Mouse (Mus musculus): ENCODE results near the gene Spon1.

DNA sequence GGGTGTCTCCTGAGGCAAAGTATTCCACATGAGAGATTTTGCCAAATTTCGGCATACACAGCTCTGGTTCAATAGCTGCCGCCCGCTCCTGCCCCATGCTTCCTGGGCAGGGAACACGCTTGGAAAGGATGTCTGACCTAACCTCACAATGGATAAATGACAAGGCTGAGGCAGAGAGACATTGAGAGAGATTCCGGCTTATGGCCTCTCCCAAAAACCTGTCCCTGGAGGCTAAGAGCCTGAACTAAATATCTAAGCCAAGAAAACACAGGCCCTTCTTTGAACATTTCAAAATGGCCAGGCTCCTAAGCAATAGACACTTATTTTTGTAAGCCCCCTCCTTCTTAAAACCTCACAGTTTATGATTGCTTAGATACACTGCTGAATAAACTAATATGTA is 665 bp upstream of the Spon1 start:
- TF ChIP-seq CTCF (conservative IDR thresholded peaks at IDR 0.05; ENCODE audit: insufficient read depth, insufficient read length, low read depth, low read length) (no peak), POLR2A (IDR thresholded peaks at IDR 0.05; ENCODE audit: low read depth, low read length) (no peak)

All from kidney, adult 2 months (tissue).